Mouse (Mus musculus) fat pad, adult 2 months (tissue): ENCODE results near the gene Klhdc2.

ENCODE experiments used
- DNase-seq: peaks from one replicate; pipeline ENCODE4 v3.0.0-alpha.2; 2011; ENCODE audit warnings: low read depth, low spot score; ENCODE audit errors: extremely low read depth

The Klhdc2 gene

DNA sequence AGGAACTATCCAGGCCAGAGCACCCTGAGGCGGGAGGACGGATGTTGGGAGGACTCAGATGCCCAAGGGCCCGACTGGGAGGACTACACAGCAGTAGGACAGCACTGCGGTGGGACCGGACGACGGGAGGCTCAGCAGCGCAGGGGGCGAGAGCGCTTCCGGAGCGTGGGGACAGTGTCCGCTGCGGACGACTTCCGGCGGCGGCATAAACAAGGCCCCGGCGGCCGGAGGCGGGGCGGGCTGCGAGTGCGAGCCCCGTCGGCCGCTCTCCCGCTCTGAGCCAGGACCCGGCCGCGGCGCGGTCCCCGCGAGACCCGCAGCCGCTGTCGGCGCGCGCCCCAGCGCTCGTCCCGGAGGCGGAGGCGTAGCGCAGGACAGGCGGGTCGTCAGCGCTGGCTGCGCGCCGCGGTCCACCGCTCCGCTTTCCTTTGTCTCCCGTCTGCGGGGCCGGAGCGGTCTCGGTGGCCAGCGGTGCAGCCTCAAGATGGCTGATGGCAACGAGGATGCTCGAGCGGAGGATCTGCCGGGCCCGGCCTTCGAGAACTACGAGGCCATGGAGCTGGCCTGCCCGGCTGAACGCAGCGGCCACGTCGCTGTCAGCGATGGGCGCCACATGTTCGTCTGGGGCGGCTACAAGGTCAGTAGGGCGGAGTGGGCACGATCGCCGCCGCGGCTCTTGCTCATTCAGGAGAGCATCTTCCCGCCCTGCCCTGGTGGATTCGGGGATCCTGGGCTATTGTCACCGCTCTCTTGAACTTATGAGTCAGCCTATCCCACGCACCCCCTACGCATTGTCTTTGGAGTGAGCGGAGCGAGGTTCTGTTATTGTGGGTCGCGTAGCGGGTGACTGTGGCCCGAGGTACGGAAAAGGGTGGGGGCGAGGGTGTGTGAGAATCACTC is at the start of gene Klhdc2:
TSS of gene Klhdc2 (plus strand) at position 171 of the 900 bp plus-strand sequence.
- no peak for DNase-seq

GRCm38 (mm10) chr12:69249766-69250165 is 46.7 kb upstream of the Klhdc2 start:
- DNase-seq: no peak

DNA sequence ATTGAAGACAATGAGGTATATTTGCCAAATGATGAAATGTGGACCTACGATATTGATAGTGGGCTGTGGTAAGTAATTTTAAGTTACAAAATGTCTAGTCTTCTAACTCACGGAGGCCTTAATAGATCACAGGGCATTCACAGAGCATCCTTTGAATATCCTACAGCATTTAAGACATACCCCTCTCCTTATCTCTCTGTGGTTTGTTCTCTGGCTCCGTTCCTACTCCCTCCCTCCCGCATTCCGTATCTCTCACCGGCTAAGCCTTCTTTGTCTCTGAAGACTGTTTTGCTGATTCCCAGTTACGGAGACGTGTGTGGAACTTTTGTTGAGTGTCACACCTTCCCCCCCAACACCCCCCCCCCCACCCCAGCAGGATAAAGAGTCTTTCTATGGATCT is 45.7 kb upstream of the Klhdc2 start:
- no peak for DNase-seq

DNA sequence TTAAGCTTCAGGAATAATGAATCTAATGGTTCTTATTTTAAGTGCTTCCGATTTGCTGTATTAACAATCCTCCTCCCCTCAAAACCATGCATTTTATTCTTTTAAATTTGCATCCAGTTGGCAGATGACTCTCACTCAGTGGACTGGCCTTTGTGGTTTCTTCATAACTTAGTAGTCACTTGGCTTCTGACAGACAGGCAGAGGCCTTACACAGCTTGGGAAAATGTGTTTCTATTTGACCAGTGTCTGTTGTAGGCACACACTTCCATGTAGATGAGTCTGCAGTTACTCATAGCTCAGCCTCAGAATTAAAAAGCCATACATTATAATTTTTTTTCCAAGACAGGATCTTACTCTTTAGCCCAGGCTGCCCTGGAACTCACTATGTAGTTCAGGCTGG is 42.7 kb upstream of the Klhdc2 start:
- DNase-seq: no peak

- DNase-seq: no peak
These were observed 38.6 kb upstream of the Klhdc2 start for GRCm38 (mm10) chr12:69257836-69258235.

DNA sequence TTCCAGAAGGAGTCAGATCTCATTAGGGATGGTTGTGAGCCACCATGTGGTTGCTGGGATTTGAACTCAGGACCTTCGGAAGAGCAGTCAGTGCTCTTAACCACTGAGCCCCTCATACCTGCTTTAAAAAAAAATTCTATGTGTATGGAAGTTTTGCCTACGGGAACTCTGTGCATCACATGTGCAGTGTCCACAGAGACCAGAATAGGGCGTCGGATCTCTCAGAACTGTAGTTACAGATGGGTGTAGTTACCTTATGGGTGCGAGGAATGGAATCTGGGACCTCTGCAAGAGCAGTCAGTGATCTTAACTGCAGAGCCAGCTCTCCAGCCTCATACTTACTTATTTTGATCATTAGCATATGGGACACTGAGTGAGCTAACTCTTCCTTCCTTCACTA is 34.2 kb upstream of the Klhdc2 start:
- no peak for DNase-seq

DNA sequence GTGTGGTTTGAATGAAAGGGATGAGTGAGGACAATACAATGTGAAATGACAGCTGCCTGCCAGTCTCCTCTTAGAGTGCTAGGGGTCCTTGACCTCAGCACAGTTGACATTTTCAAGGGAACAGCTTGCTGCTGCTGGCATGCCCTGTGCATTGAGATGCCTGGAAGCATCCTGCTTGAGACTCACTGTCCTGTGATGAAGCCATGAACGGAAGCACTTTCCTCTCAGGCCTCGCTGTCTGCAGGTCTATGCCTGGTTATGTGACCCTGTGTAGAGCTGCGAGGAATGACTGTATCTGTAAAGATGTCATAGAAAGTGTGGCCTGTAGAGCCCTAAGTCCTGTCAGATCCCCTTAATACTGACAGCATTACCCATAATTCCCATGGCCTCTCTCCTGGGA is 31.4 kb upstream of the Klhdc2 start:
- DNase-seq: no peak

GRCm38 (mm10) chr12:69267956-69268632 is 28.4 kb upstream of the Klhdc2 start:
- no peak for DNase-seq

GRCm38 (mm10) chr12:69268956-69269355 is 27.5 kb upstream of the Klhdc2 start:
- no peak for DNase-seq

- no peak for DNase-seq
These were observed 16.5 kb upstream of the Klhdc2 start for GRCm38 (mm10) chr12:69279931-69280469.

- no peak for DNase-seq
These were observed 15.6 kb upstream of the Klhdc2 start for GRCm38 (mm10) chr12:69280915-69281314.

GRCm38 (mm10) chr12:69283146-69283545 is 13.3 kb upstream of the Klhdc2 start:
- no peak for DNase-seq

GRCm38 (mm10) chr12:69287535-69287934 is 8.9 kb upstream of the Klhdc2 start:
- no peak for DNase-seq

DNA sequence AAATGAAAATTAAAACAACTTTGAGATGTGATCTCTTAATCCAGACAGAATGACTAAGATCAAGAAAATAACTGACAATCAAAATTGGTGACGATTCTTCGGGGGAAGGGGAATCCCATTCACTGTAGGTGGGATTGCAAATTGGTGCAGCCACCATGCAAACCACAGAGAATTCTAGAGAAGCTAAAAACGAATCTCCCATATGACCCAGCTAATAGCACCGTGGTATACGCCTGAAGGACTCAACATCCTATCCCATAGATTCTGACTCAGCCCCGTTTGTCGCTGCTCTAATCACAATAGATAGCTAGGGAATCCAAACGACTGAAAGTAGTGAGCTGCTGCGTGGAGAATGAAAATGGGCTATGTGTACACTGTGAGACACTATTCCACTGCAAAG is 7.8 kb upstream of the Klhdc2 start:
- no peak for DNase-seq

GRCm38 (mm10) chr12:69292401-69292800 is 4.1 kb upstream of the Klhdc2 start:
- DNase-seq: no peak

DNA sequence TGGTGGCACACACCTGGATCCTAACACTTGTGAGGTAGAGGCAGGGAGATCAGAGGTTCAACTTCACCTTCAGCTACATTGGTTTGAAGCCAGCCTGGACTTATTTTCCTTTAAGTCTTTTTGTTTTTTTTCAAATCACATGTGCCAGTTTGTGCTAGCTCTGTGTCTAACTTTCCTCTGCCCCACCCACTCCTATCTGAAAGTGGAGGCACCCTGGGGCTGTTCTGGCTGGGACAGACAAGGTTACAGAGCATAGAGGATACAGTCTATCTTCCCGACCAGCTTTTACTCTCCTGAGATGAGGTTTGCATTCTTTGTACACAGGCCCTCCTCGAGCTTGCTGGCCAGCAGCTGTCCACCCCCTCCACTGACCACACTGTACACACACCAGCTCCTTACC is 2.7 kb upstream of the Klhdc2 start:
- no peak for DNase-seq

GRCm38 (mm10) chr12:69294936-69295335 is 1.5 kb upstream of the Klhdc2 start:
- no peak for DNase-seq

DNA sequence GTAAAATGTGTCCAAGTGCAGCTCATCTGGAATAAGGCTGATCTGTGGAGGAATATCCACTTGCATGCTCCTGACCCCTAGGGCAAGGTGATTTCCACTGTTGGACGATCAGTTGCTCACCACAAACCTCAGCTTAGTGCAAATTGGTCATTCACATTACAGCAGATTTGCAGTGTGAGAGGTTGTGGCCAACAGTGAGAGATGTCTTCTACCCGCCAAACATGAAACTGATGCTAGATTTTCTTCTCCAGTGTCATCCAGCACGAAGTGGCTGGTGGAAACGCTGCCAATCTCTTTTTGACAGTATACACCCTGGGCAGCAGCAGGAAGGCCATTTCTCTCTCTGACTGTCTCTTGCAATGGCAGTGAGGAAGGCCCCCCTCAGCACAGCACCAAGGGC is 830 bp upstream of the Klhdc2 start:
- DNase-seq: no peak

DNA sequence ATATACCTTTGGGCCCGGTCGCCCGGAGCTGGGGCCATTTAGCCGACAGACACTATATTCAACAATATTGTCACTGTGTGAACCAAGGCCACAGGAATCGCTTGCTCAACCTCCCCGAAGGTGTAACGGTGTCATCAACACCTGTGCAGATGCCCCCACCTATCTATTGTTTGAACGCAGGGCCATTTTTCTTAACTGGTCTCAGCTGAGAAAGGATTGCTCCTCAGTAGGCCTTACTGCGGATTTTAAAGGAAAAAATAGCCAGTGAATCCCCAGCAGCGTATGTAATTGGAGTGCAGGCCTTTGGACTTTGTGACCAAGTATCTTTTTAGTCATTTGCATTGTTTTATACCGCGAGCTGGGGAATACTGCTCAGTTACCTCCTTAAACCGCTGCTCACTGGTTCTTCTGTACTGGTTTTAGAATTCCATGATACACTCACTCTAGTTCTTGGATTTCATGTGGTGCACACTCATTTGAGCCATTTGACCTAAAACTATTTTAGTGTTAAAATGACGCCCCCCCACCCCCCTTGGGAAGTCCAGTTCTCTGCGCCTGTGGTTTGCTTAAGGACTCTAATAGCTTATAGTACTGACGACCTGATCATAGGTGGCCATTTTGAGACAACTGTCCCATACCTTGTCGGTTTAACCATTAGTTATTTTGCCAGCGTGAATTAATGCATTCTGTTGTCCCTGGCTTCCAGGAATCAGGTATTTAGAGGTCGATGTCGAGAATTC is 1.1 kb downstream of the Klhdc2 start:
- DNase-seq: no peak

DNA sequence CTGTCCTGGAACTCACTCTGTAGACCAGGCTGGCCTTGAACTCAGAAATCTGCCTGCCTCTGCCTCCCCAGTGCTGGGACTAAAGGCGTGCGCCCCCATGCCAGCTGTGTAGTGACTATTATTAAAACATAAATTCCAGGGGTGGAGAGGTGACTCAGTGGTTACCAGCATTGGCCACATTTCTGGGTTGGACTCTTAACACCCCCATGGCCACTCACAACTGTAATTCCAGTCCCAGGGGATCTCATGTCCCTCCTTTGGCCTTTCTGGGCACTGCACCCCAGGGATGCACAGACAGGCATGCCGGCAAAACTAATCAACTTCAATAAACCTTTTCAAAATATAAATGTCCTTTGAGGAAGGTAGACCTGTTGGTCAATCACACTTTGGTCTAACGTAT is 1.8 kb downstream of the Klhdc2 start:
- no peak for DNase-seq

DNA sequence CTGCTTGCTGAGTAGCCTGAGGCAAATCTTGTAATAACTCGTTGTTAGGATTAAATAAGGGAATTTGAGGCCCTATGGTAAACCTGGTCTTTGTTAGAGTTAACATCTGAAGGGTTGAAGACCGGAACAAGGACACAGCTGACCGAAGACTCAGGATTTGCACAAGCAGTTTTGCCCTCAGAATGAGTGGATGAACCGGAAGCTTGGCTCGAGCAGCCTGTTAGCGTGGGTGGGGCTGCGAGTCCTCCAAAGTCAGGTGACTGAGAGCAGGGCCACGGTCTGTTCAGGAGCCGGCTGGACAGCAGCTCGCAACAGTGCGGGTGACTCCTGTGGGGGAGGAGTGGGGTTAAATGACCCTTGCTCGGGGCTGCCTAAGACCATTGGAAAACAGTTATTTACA is 2.8 kb downstream of the Klhdc2 start:
- DNase-seq: no peak
